8 mouse cellular contexts compared by ENCODE assay signal in genomic region chr1:89566578-89567488, GRCm38 (mm10).
DNase-seq lines count a peak whose midpoint lies in the region; ATAC-seq lines count a peak whose summit lies in the region.

No protein-coding gene starts in this region.

- peak; percentile 91 for DNase-seq in heart, adult 11 months
- no peak for DNase-seq in heart, postnatal 36 days
- peak; percentile 37 for DNase-seq in ZHBTc4 (ENCODE audit: low read depth, low spot score)
- peak; percentile 63 for DNase-seq in forebrain, embryonic 14.5 days (ENCODE audit: low spot score)
- DNase-seq in midbrain, embryonic 14.5 days = peak; percentile 65
- no peak for DNase-seq in gastrocnemius, postnatal 14 days
- no peak for DNase-seq in gastrocnemius, adult 8-10 months (ENCODE audit: low spot score in 2 of 2)
- DNase-seq in layer of hippocampus, adult 9-11 months = no peak

- peaks cover 38% of the 10 kb centered on the region for H3K4me1 ChIP-seq in forebrain, embryonic 14.5 days (ENCODE audit: control insufficient read depth, insufficient read depth, low read length)
- H3K4me1 ChIP-seq in midbrain, embryonic 14.5 days (ENCODE audit: control insufficient read depth, insufficient read depth, low read length) = peaks cover 56% of the 10 kb centered on the region

- 15% methylated on average over 9 of the region's 9 CpGs for WGBS in forebrain, embryonic 14.5 days
- WGBS in midbrain, embryonic 14.5 days = 20% methylated on average over 9 of the region's 9 CpGs

- intact Hi-C loops in heart, postnatal 36 days (cut with DNase I) = no loop called here
- intact Hi-C loops in gastrocnemius, postnatal 14 days (cut with DNase I; ENCODE audit: low total_unique reads) = no loop called here

- H3K9me3 ChIP-seq in forebrain, embryonic 14.5 days (replicated peaks; ENCODE audit: control insufficient read depth, low read length) = no peaks in the 10 kb centered on the region
- no peaks in the 10 kb centered on the region for H3K9me3 ChIP-seq in midbrain, embryonic 14.5 days (ENCODE audit: control insufficient read depth, low read length)

- H3K27ac ChIP-seq in forebrain, embryonic 14.5 days (ENCODE audit: low read depth, low read length) = peak overlapping the region; percentile 29; the same call in 1 of the 2 replicates
- peak overlapping the region; percentile 77 for H3K27ac ChIP-seq in midbrain, embryonic 14.5 days (replicated peaks; ENCODE audit: low read depth, low read length)

- H3K9ac ChIP-seq in forebrain, embryonic 14.5 days (ENCODE audit: low read length) = peak overlapping the region; percentile 22; the same call in 1 of the 2 replicates
- no peak overlapping the region for H3K9ac ChIP-seq in midbrain, embryonic 14.5 days (replicated peaks; ENCODE audit: low read length)

- H3K27me3 ChIP-seq in forebrain, embryonic 14.5 days (replicated peaks; ENCODE audit: control insufficient read depth, insufficient read depth, low read length) = no peaks in the 10 kb centered on the region
- no peaks in the 10 kb centered on the region for H3K27me3 ChIP-seq in midbrain, embryonic 14.5 days (ENCODE audit: control insufficient read depth, insufficient read depth, low read length)

- no peak overlapping the region for H3K4me3 ChIP-seq in forebrain, embryonic 14.5 days (ENCODE audit: low read depth, low read length)
- no peak overlapping the region for H3K4me3 ChIP-seq in midbrain, embryonic 14.5 days (replicated peaks; ENCODE audit: low read depth, low read length)

- no peak overlapping the region for H3K4me2 ChIP-seq in forebrain, embryonic 14.5 days (ENCODE audit: low read length)
- H3K4me2 ChIP-seq in midbrain, embryonic 14.5 days (ENCODE audit: low read length) = no peak overlapping the region

- no peaks in the 10 kb centered on the region for H3K36me3 ChIP-seq in forebrain, embryonic 14.5 days (ENCODE audit: control insufficient read depth, insufficient read depth, low read length)
- no peaks in the 10 kb centered on the region for H3K36me3 ChIP-seq in midbrain, embryonic 14.5 days (ENCODE audit: control insufficient read depth, insufficient read depth, low read length)

- ATAC-seq in forebrain, embryonic 14.5 days = peak; percentile 59
- ATAC-seq in midbrain, embryonic 14.5 days (ENCODE audit: low FRiP score, low TSS enrichment) = peak; percentile 38; the same call in 1 of the 2 replicates

Comparison
In these comparisons a context has a peak if more than half of its experiments do, and no peak if none do; other contexts are left out.
1. DNase-seq: peak in heart, adult 11 months (single experiment), ZHBTc4 (single experiment), forebrain, embryonic 14.5 days (single experiment) and midbrain, embryonic 14.5 days (single experiment); none in heart, postnatal 36 days (0 of 2), gastrocnemius, postnatal 14 days (single experiment), gastrocnemius, adult 8-10 months (0 of 2) and layer of hippocampus, adult 9-11 months (single experiment).